Mouse (Mus musculus) bone marrow macrophage, adult 2 months (primary cell): Measurements from ENCODE around the gene Klhl8.

Source experiments
- CTCF ChIP-seq: IDR thresholded peaks from 2 replicates; pipeline ENCODE4 v1.5.1; 2012; ENCODE audit warnings: low read depth, mild to moderate bottlenecking, low read length, moderate library complexity
- POLR2A ChIP-seq: IDR thresholded peaks from 2 replicates; pipeline ENCODE4 v1.6.1; 2012; ENCODE audit warnings: mild to moderate bottlenecking, low read depth, low read length, borderline replicate concordance

DNA sequence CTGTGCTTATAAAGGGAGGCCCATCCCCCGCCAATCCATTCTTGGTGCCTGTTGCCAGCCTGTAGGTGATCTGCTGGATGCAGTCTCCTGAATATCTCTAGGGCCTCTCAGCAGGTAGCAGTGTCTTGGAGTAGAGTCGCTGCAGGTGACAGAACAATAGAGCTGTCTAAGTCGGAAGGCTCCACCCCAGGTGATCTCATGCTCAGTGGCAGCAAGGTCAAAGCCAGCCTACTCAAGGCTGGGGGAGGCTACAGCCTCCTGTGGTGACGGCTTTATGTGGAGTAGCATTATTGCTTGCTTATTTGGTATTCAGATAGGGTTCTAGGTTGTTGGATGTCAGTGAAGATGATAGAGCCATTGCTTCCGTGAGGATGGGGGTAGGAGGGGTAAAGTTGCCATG lies 97.8 kb downstream of the Klhl8 start:
- no peak for TF ChIP-seq POLR2A
- TF ChIP-seq CTCF: no peak
